Mouse (Mus musculus) megakaryocyte, embryonic 14.5 days (primary cell): ENCODE data around the gene Olfr545.

ENCODE experiments used
- FLI1 ChIP-seq: IDR thresholded peaks from 2 replicates; pipeline ENCODE4 v1.6.1; 2012; ENCODE audit warnings: low read length, inconsistent platforms, mixed read lengths
- GATA1 ChIP-seq: IDR thresholded peaks from 3 replicates; pipeline ENCODE4 v1.6.1; 2012; ENCODE audit warnings: mixed read lengths, low read length, inconsistent platforms, borderline replicate concordance

DNA sequence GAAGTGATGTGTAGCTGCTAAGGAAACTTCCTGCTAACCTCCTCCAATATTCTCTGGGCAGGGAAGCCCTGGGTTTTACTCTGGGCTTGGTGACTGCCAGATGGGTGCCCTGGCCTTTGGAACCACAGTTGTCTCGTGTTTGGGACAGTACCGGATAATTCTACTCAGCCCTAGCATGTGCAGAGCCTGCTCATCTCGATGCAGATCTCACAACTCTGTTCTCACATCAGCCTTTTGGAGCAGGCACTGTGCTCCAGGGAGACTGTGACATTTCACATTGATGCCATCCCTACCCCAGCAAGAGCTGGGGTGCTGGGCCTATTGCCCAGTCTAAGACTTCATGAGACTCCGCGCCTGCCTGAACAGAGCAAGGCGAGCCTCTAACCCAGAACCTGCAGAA lies 9.3 kb upstream of the Olfr545 start:
- TF ChIP-seq GATA1 = no peak
- no peak for TF ChIP-seq FLI1
